Mouse (Mus musculus) E14TG2a.4 (cell line): ENCODE data around the gene Gstcd.

ENCODE experiments used
- H3K27me3 ChIP-seq: 2 replicates; pipeline ENCODE4 v1.6.1; 2014; ENCODE audit warnings: low read length, control low read depth; ENCODE audit not compliant: insufficient read depth
- H3K36me3 ChIP-seq: 2 replicates; pipeline ENCODE4 v1.6.1; 2014; ENCODE audit warnings: low read length, control low read depth; ENCODE audit not compliant: insufficient read depth
- H3K4me1 ChIP-seq: replicated peaks from 2 replicates; pipeline ENCODE4 v1.6.1; 2014; ENCODE audit warnings: low read depth, low read length, control low read depth
- H3K4me3 ChIP-seq: replicated peaks from 2 replicates; pipeline ENCODE4 v1.5.1; 2014; ENCODE audit warnings: mild to moderate bottlenecking, low read length
- H3K9me3 ChIP-seq: 2 replicates; pipeline ENCODE4 v1.6.1; 2014; ENCODE audit warnings: low read length, control low read depth
- CTCF ChIP-seq: conservative IDR thresholded peaks from 2 replicates; pipeline ENCODE4 v1.5.1; 2014; ENCODE audit warnings: low read length
- NANOG ChIP-seq: IDR thresholded peaks from 2 replicates; pipeline ENCODE4 v1.6.1; 2014; ENCODE audit warnings: borderline replicate concordance, low read length, mixed read lengths
- POU5F1 ChIP-seq: IDR thresholded peaks from 2 replicates; pipeline ENCODE4 v1.6.1; 2014; ENCODE audit warnings: low read length, borderline replicate concordance

The Gstcd gene

DNA sequence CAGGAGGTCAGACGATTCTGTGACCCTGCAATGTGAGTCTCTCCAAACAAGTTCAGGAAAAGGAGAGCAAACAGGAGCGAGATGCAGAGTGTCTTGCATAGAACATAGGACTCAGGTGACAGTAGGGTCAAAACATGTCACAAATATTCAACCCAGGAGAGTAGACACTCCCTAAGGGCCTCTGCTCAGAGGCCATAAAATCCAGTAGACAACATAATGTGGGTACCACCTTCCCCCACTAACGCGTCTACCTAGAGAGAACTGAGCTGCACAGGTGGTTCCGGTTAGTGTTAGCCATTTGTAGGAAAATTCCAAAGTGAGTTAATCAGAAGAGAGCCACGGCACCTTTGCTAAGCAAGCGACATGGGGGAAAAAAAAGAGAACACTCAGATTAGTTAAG, 147.6 kb downstream of the Gstcd start:
- no peaks in the 10 kb centered on the region for H3K36me3 ChIP-seq
- H3K4me3 ChIP-seq: no peak overlapping the region
- H3K27me3 ChIP-seq: peaks cover 32% of the 10 kb centered on the region
- no peaks in the 10 kb centered on the region for H3K9me3 ChIP-seq
- H3K4me1 ChIP-seq: peaks cover 7% of the 10 kb centered on the region
- no peak for TF ChIP-seq CTCF
- TF ChIP-seq NANOG: no peak
- TF ChIP-seq POU5F1: no peak

DNA sequence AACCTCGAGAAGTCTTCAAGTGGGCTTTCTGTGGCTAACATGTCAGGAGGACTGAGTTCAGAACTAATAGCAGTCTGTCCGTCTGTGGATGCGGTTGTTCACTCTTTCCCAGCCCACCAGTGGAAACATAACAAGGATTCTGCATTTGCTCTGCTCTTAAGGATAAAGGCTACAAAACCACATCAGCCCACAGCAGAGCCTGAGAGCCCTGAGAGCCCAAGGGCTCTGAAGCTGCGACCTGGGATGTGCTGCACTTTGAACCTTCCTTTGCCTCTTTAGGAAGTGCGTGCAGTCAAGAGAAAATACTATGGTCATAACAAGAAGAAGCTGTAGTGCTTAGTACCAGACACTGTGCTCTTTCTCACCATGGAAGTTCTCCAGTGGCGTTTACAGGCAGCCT, 149.1 kb downstream of the Gstcd start:
- TF ChIP-seq NANOG: no peak
- TF ChIP-seq CTCF: no peak
- no peak for TF ChIP-seq POU5F1
- no peaks in the 10 kb centered on the region for H3K36me3 ChIP-seq
- no peaks in the 10 kb centered on the region for H3K9me3 ChIP-seq
- H3K4me3 ChIP-seq: no peak overlapping the region
- peaks cover 4% of the 10 kb centered on the region for H3K4me1 ChIP-seq
- peaks cover 20% of the 10 kb centered on the region for H3K27me3 ChIP-seq

DNA sequence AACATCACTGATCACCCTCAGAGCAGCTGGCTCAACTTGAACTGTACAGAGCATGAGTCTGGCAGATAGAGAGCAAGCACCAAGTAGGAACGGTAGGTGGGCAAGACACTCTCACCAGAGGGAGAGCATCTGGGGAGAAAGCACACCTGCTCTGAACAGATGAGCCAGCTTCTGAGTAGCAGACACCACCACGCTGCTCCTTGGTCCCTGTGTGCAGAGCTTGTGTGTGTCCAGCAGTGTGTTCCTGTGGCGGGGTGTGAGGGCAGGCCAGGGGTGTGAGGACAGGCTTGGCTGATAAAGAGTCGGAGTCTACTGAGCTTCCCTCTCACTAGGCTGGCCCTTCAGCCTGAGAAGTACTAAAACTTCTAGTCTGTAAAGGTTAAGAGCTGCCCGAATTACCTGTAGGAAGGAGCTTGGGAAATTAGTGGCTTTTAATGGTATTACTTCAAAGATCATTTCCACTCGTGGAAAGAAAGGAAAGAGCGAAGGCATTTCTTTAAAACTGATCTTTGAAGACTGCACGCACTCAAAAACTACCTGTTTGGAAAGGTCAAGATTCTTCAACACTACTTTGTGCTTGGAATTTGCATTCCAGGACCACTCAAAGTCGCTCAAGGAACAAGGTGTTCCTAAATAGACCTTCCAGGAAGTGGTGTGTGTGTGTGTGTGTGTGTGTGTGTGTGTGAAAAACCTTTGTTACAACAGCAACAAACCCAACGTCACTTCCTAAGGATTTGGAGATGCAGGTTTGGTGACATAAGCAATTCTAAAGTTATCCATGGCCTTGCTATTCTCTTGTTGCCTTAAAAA, 151.4 kb downstream of the Gstcd start:
- Histone ChIP-seq H3K4me3 (no peak overlapping the region), H3K4me1 (peaks cover 4% of the 10 kb centered on the region), H3K9me3 (no peaks in the 10 kb centered on the region), H3K27me3 (peaks cover 2% of the 10 kb centered on the region; the same call in 1 of the 2 replicates), H3K36me3 (no peaks in the 10 kb centered on the region)
- TF ChIP-seq NANOG (no peak), POU5F1 (no peak), CTCF (no peak)

DNA sequence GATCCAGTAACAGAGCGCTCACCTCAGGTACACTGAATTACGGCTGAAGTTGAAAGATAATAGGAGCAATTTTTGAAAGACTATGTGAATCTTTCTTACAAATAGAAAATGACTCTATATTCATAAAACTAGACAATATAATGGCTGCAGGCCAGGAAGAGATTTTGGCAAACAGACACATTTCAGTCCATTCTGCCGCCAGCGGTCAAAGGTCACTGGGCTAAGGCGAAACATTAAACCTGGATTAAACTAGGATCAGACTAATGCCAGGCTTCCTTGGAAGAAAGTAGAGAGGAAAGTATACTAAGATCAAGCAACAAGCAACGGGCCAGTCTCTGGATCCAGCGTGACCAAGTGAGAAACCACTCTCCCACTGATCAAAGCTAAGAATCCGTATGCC, 152.8 kb downstream of the Gstcd start:
- Histone ChIP-seq H3K4me3 (no peak overlapping the region), H3K27me3 (no peaks in the 10 kb centered on the region), H3K9me3 (no peaks in the 10 kb centered on the region), H3K36me3 (no peaks in the 10 kb centered on the region), H3K4me1 (peaks cover 4% of the 10 kb centered on the region)
- TF ChIP-seq POU5F1: no peak
- no peak for TF ChIP-seq CTCF
- no peak for TF ChIP-seq NANOG

DNA sequence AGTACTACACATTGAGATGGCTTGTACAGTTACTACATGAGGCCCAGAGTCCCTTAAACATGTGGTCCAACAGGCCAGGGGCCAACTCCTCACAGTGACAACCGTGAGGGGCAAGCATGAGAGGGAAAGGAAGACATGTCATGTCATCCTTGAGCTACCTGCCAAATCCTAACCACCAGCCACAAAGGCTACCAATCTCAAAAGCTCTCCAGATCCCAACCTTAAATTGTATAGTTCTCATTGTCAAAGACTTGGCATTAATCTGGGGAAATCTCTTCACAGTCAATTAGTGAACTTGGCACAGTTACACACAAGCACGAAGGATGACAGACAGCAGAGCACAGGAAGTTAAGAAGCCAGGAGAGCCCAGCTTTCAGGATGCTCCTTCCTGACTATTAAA, 157.2 kb downstream of the Gstcd start:
- H3K36me3 ChIP-seq: no peaks in the 10 kb centered on the region
- no peaks in the 10 kb centered on the region for H3K27me3 ChIP-seq
- H3K9me3 ChIP-seq: no peaks in the 10 kb centered on the region
- TF ChIP-seq CTCF (no peak), NANOG (no peak), POU5F1 (no peak)
- no peaks in the 10 kb centered on the region for H3K4me1 ChIP-seq
- H3K4me3 ChIP-seq: no peak overlapping the region
